Mouse (Mus musculus) kidney, postnatal 0 days (tissue): ENCODE measurements around the gene Adarb2. TPM values are rescaled to one million over a fixed set of nuclear protein-coding genes. Genes with fewer than 3 reads are reported as not detected.

ENCODE experiments used
- ATAC-seq: fragments of 200-750 bp; cut with Nextera tagmentation; replicated peaks from 2 replicates; pipeline ENCODE4 v1.8.0; 2017; ENCODE audit warnings: low read depth, moderate number of reproducible peaks, moderate TSS enrichment, moderate library complexity; ENCODE audit not compliant: low FRiP score
- DNase-seq: peaks from one replicate; pipeline ENCODE4 v3.0.0-alpha.2; 2016; ENCODE audit warnings: low spot score
- H3K27ac ChIP-seq: fragments of 300-500 bp; sonication (generic); 2 replicates; pipeline ENCODE4 v1.5.1; 2014; ENCODE audit warnings: mild to moderate bottlenecking
- H3K27me3 ChIP-seq: fragments of 300-500 bp; sonication (generic); 2 replicates; pipeline ENCODE4 v1.6.1; 2014; ENCODE audit warnings: low read length, mixed read lengths; ENCODE audit not compliant: insufficient read depth
- H3K36me3 ChIP-seq: fragments of 300-500 bp; sonication (generic); 2 replicates; pipeline ENCODE4 v1.6.1; 2014; ENCODE audit warnings: low read length, mixed read lengths; ENCODE audit not compliant: insufficient read depth
- H3K4me1 ChIP-seq: fragments of 300-500 bp; sonication (generic); replicated peaks from 2 replicates; pipeline ENCODE4 v1.6.1; 2014; ENCODE audit warnings: antibody characterized with exemption, low read length, mixed read lengths; ENCODE audit not compliant: insufficient read depth
- H3K4me2 ChIP-seq: fragments of 300-500 bp; sonication (generic); 2 replicates; pipeline ENCODE4 v1.6.1; 2014; ENCODE audit warnings: mild to moderate bottlenecking, low read length, moderate library complexity, mixed read lengths
- H3K4me3 ChIP-seq: fragments of 300-500 bp; sonication (generic); replicated peaks from 2 replicates; pipeline ENCODE4 v1.5.1; 2014; ENCODE audit warnings: low read depth, low read length
- H3K9ac ChIP-seq: fragments of 300-500 bp; sonication (generic); 2 replicates; pipeline ENCODE4 v1.6.1; 2014; ENCODE audit warnings: low read depth, low read length
- H3K9me3 ChIP-seq: fragments of 300-500 bp; sonication (generic); replicated peaks from 2 replicates; pipeline ENCODE4 v1.6.1; 2016; ENCODE audit warnings: low read length, inconsistent platforms, mixed read lengths
- CTCF ChIP-seq: IDR thresholded peaks from 2 replicates; pipeline ENCODE4 v1.5.1; 2016; ENCODE audit warnings: antibody characterized with exemption, low read depth, mild to moderate bottlenecking, moderate library complexity
- WGBS: fragments of 180-500 bp; shearing (Covaris S2); extraction: QIAGEN DNeasy Blood & Tissue Kit; methylation state at CpG from one replicate; pipeline ENCODE4 v1.1.7; 2014; 5-methylcytosine and 5-hydroxymethylcytosine counted together
- polyA plus RNA-seq: library from polyadenylated mRNA; unstranded; fragments of >200 nt; fragmentation: Nextera tagmentation; extraction: Ambion mirVana; gene quantifications from 2 replicates; pipeline ENCODE4 v1.2.1, GENCODE M21; 2015

The Adarb2 gene
- 0.06 and 0.08 TPM in 2 replicates for polyA plus RNA-seq

GRCm38 (mm10) chr13:8202681-8203476, at the start of gene Adarb2:
Gene Adarb2 (plus strand): TSS chr13:8202866.
- H3K36me3 ChIP-seq = no peaks in the 10 kb centered on the region
- DNase-seq = peak; percentile 53
- H3K9ac ChIP-seq = no peak within 1 kb of the TSS
- H3K4me2 ChIP-seq = peak within 1 kb of the TSS; percentile 44
- 0 out of 2 replicates have a peak, but pooled peaks cover 6% of the 10 kb centered on the region for H3K4me1 ChIP-seq
- H3K27ac ChIP-seq = no peak within 1 kb of the TSS
- WGBS = under 1% methylated on average over 26 of the region's 26 CpGs
- H3K27me3 ChIP-seq = peaks cover 7% of the 10 kb centered on the region; the same call in 1 of the 2 replicates
- ATAC-seq = peak; percentile 83
- H3K9me3 ChIP-seq = no peaks in the 10 kb centered on the region
- peak within 1 kb of the TSS; percentile 11 for H3K4me3 ChIP-seq
- TF ChIP-seq CTCF = no peak

DNA sequence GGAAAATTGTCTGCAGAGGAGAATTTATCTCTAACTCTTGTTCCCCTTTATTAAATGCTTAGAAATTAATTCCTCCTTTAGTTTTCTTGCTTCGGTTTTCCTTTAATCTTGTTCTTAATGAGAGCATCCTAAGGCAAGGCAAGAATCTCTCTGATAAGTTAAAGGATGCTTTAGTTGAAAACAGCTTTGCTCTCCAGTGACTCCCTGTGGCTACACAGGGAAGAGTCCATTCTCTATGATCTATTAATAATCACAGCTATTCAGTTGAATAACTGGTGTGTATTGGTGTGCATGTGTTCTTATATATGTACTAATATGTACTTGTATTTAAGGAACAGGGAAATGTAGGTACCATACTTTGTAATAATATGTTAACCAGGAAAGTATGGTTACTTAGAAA, 28.9 kb upstream of the Adarb2 start:
- H3K4me3 ChIP-seq = no peak overlapping the region
- no peaks in the 10 kb centered on the region for H3K36me3 ChIP-seq
- ATAC-seq = no peak
- DNase-seq = peak; percentile 8
- no peak overlapping the region for H3K9ac ChIP-seq
- H3K4me2 ChIP-seq = no peak overlapping the region
- no peak overlapping the region for H3K27ac ChIP-seq
- no peaks in the 10 kb centered on the region for H3K4me1 ChIP-seq
- TF ChIP-seq CTCF = peak; percentile 54; the same call in 1 of the 2 replicates
- no peaks in the 10 kb centered on the region for H3K9me3 ChIP-seq
- H3K27me3 ChIP-seq = no peaks in the 10 kb centered on the region
- WGBS = 73% methylated on average over 1 of the region's 1 CpGs

- ATAC-seq (no peak), DNase-seq (no peak)
- Histone ChIP-seq H3K36me3 (no peaks in the 10 kb centered on the region), H3K27me3 (no peaks in the 10 kb centered on the region), H3K27ac (no peak overlapping the region), H3K4me3 (no peak overlapping the region), H3K9me3 (no peaks in the 10 kb centered on the region), H3K9ac (no peak overlapping the region), H3K4me2 (no peak overlapping the region), H3K4me1 (no peaks in the 10 kb centered on the region)
- TF ChIP-seq CTCF = no peak
- 25% methylated on average over 7 of the region's 7 CpGs for WGBS
Measured at GRCm38 (mm10) chr13:8191977-8192376, 10.7 kb upstream of the Adarb2 start.

DNA sequence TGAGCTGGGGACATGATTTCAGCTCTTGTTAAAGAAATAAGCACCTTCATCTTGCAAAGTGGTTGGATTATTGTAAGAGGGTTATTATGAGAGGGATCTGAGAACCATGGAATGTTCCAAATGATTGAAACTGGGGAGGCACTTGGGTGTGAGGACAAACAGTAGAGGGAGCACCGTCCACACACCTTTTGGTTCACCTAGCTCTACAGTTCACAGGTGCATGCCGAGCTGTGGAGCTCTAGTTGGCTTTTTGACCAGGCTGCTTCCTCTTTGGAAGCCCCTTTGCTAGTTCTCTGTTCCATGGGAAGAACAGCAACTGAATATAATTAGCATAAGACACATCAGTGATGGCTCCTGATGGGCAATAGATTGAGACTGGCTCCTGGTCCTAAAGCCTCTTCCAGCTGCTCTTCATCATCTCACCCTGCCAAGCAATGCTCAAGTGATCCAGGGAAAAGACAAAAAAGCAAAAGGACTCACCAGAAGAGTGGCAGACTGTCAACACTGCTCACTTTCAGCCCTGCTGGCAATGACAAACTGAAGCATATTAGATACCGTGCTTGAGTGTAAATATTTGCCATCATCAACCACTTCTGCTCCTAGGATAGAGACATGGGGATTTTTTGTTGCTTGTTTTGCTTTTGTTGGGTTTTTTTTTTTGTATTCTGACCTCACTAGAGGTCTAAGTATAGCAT, 3.3 kb upstream of the Adarb2 start:
- H3K27ac ChIP-seq = no peak overlapping the region
- no peak overlapping the region for H3K4me2 ChIP-seq
- no peaks in the 10 kb centered on the region for H3K9me3 ChIP-seq
- no peaks in the 10 kb centered on the region for H3K36me3 ChIP-seq
- no peak overlapping the region for H3K9ac ChIP-seq
- no peak for ATAC-seq
- H3K4me3 ChIP-seq = no peak overlapping the region
- TF ChIP-seq CTCF = no peak
- 0 out of 2 replicates have a peak, but pooled peaks cover 6% of the 10 kb centered on the region for H3K4me1 ChIP-seq
- DNase-seq = no peak
- H3K27me3 ChIP-seq = peaks cover 7% of the 10 kb centered on the region; the same call in 1 of the 2 replicates
- WGBS = 55% methylated on average over 3 of the region's 3 CpGs

DNA sequence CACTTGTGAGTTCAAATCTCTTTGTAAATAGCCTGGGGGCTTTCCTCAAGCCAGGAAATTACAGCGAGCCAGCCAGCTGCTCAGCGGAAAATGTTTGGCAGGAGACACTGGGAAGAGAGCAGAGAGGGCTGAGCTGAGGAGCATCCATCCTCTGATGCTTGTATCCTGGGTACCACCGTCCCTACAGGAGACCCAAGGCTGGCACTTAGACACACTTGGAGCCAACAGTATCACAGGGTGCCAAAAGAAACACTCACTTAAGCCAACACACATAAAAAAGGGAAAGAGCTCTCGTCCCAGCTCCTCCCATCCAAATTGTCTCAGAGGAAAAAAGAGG, 779 bp downstream of the Adarb2 start:
- Histone ChIP-seq H3K4me3 (peak overlapping the region; percentile 11; the same call in 1 of the 2 replicates), H3K27me3 (peaks cover 7% of the 10 kb centered on the region; the same call in 1 of the 2 replicates), H3K9me3 (no peaks in the 10 kb centered on the region), H3K4me2 (peak overlapping the region; percentile 44), H3K36me3 (no peaks in the 10 kb centered on the region), H3K27ac (no peak overlapping the region), H3K9ac (no peak overlapping the region), H3K4me1 (0 out of 2 replicates have a peak, but pooled peaks cover 6% of the 10 kb centered on the region)
- DNase-seq (no peak), ATAC-seq (no peak)
- 6% methylated on average over 4 of the region's 4 CpGs for WGBS
- TF ChIP-seq CTCF = no peak

DNA sequence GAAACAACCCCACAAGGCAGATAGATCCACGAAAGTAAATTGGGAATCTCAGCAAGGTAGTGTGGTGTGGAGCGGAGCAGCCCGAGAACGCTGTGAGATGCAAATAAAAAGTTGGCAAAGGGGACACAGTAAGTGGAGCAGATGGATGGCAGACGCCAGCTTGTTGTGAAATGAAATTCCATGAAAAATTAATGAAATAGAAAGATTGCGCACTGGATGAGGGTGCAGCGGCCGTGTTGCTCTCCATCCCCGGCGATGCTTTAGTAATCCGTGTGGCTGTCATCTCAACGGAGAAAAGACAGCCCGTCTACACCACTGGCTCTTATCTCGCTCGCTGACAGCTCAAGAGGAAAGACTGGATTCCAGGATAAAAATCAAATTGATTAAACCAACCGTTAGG, 4.7 kb downstream of the Adarb2 start:
- H3K36me3 ChIP-seq = no peaks in the 10 kb centered on the region
- TF ChIP-seq CTCF = no peak
- H3K4me2 ChIP-seq = no peak overlapping the region
- H3K27me3 ChIP-seq = peaks cover 4% of the 10 kb centered on the region; the same call in 1 of the 2 replicates
- 0 out of 2 replicates have a peak, but pooled peaks cover 3% of the 10 kb centered on the region for H3K4me1 ChIP-seq
- H3K9me3 ChIP-seq = no peaks in the 10 kb centered on the region
- H3K4me3 ChIP-seq = no peak overlapping the region
- no peak overlapping the region for H3K9ac ChIP-seq
- ATAC-seq = no peak
- DNase-seq = no peak
- 76% methylated on average over 16 of the region's 16 CpGs for WGBS
- H3K27ac ChIP-seq = no peak overlapping the region
